Mouse (Mus musculus): ENCODE data around the gene Dnah8.

DNA sequence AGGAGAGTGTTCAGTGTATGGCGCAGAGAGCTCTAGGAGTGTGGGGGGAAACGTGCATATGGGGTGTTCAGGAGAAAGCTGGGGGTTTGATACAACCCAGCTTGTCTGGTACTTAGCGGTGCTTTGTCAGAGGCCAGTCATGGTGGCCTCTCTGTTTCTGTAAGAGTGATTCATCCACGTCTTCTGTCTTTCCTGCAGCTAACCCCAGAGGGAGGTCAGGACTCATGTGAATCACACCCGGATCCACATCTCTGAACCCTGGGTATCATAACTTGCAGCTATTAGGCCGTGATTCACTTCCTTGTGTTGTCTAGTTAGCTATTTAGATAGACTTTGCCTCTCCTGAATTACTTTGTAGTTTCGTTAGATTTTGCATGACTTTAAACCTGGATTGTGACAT lies 223.3 kb downstream of the Dnah8 start:
- TF ChIP-seq MAZ (IDR thresholded peaks at IDR 0.05; ENCODE audit: low read depth, low read length) = no peak
- TF ChIP-seq CTCF (IDR thresholded peaks at IDR 0.05 in 2 of 3, conservative IDR thresholded peaks at IDR 0.05 in 1 of 3; ENCODE audit: control insufficient read depth in 1 of 3, insufficient read depth in 1 of 3, low read depth in 2 of 3, low read length in 3 of 3, poor library complexity in 1 of 3, severe bottlenecking in 1 of 3) = no peak
- no peak for TF ChIP-seq POLR2A (IDR thresholded peaks at IDR 0.05; ENCODE audit: control insufficient read depth in 1 of 2, insufficient read depth in 1 of 2, low read depth in 1 of 2, low read length in 2 of 2, poor library complexity in 1 of 2)
- no peak for TF ChIP-seq MAX (IDR thresholded peaks at IDR 0.05; ENCODE audit: low read length)
- TF ChIP-seq HCFC1 (IDR thresholded peaks at IDR 0.05; ENCODE audit: low read depth, low read length) = no peak
- TF ChIP-seq GATA1 (IDR thresholded peaks at IDR 0.05; ENCODE audit: low read depth, low read length) = no peak
- no peak for TF ChIP-seq RCOR1 (IDR thresholded peaks at IDR 0.05; ENCODE audit: low read depth, low read length)

Data from MEL (cell line).